In genomic region chr14:45434220-45434619, GRCm38 (mm10) we compare ENCODE assay signal across 15 mouse cellular contexts. TPM values are rescaled to one million over a fixed set of nuclear protein-coding genes. Genes with fewer than 3 reads are reported as not detected.
A peak's percentile ranks its signal among the peaks of the same experiment; 100 is the strongest.
DNase-seq lines count a peak whose midpoint lies in the region; ATAC-seq and TF ChIP-seq lines count a peak whose summit lies in the region.
"Had no signal": no experiment of that assay in that cellular context is flagged by ENCODE, and none has a peak within 500 bp of the region (broad histone marks: within the 10 kb centered on the region; RNA-seq: fewer than 3 reads in every experiment).

No protein-coding gene starts in this region.

- no peak for ATAC-seq in intestine, postnatal 0 days
- no peak for ATAC-seq in intestine, embryonic 16.5 days
- ATAC-seq in lung, postnatal 0 days = no peak
- ATAC-seq in stomach, postnatal 0 days (ENCODE audit: low FRiP score, low TSS enrichment) = no peak
- no peak for ATAC-seq in activated CD4-positive, CD25-positive, alpha-beta regulatory T cell, adult 4 months

- no peak overlapping the region for H3K4me3 ChIP-seq in intestine, postnatal 0 days (ENCODE audit: low read depth, low read length)
- no peak overlapping the region for H3K4me3 ChIP-seq in intestine, embryonic 16.5 days (ENCODE audit: low read length)
- no peak overlapping the region for H3K4me3 ChIP-seq in lung, postnatal 0 days (ENCODE audit: low read depth, low read length)
- no peak overlapping the region for H3K4me3 ChIP-seq in MEL (ENCODE audit: control insufficient read depth in 1 of 2, insufficient read depth in 1 of 2, low read depth in 2 of 2, low read length in 2 of 2)
- H3K4me3 ChIP-seq in stomach, postnatal 0 days (ENCODE audit: low read depth, low read length) = no peak overlapping the region
- H3K4me3 ChIP-seq: embryonic facial prominence, embryonic 13.5 days; forebrain, embryonic 12.5 days; hindbrain, embryonic 12.5 days; limb, embryonic 13.5 days had no signal

- peaks cover 4% of the 10 kb centered on the region for H3K9me3 ChIP-seq in intestine, postnatal 0 days (ENCODE audit: control insufficient read depth)
- 0 out of 2 replicates have a peak, but pooled peaks cover 8% of the 10 kb centered on the region for H3K9me3 ChIP-seq in intestine, embryonic 16.5 days (ENCODE audit: control insufficient read depth, low read length)
- no peaks in the 10 kb centered on the region for H3K9me3 ChIP-seq in lung, postnatal 0 days (ENCODE audit: low read length)
- H3K9me3 ChIP-seq in MEL (replicated peaks; ENCODE audit: insufficient read depth, low read length) = no peaks in the 10 kb centered on the region
- peaks cover 3% of the 10 kb centered on the region; the same call in 1 of the 2 replicates for H3K9me3 ChIP-seq in stomach, postnatal 0 days (ENCODE audit: control insufficient read depth, low read length)

- no peak overlapping the region for H3K4me2 ChIP-seq in intestine, postnatal 0 days (replicated peaks; ENCODE audit: low read depth)
- H3K4me2 ChIP-seq in intestine, embryonic 16.5 days (ENCODE audit: low read depth, low read length) = no peak overlapping the region
- H3K4me2 ChIP-seq in lung, postnatal 0 days (replicated peaks; ENCODE audit: low read depth, low read length) = no peak overlapping the region
- no peak overlapping the region for H3K4me2 ChIP-seq in stomach, postnatal 0 days (replicated peaks; ENCODE audit: low read depth)
- H3K4me2 ChIP-seq: embryonic facial prominence, embryonic 13.5 days; forebrain, embryonic 12.5 days; heart, embryonic 11.5 days; hindbrain, embryonic 12.5 days; limb, embryonic 13.5 days had no signal

- 76% methylated on average over 6 of the region's 6 CpGs for WGBS in intestine, postnatal 0 days
- WGBS in intestine, embryonic 16.5 days = 74% methylated on average over 6 of the region's 6 CpGs
- WGBS in lung, postnatal 0 days = 76% methylated on average over 6 of the region's 6 CpGs
- 70% methylated on average over 6 of the region's 6 CpGs for WGBS in stomach, postnatal 0 days

- no peak for DNase-seq in lung, postnatal 0 days (ENCODE audit: low spot score)
- no peak for DNase-seq in lung, postnatal 4 days
- DNase-seq in MEL (ENCODE audit: low read depth, low spot score) = peak; percentile 17
- DNase-seq in stomach, postnatal 0 days (ENCODE audit: low spot score) = no peak
- DNase-seq: adrenal gland, adult 8-10 months; cerebellum, postnatal 14 days; right cerebral cortex, postnatal 14 days had no signal

- no peak for TF ChIP-seq EP300 in lung, postnatal 0 days (IDR thresholded peaks at IDR 0.05)
- no peak for TF ChIP-seq EP300 in MEL (IDR thresholded peaks at IDR 0.05; ENCODE audit: low read depth in 1 of 2, low read length in 2 of 2)
- TF ChIP-seq EP300 in stomach, postnatal 0 days (optimal IDR thresholded peaks at IDR 0.05) = no peak

- no peaks in the 10 kb centered on the region for H3K27me3 ChIP-seq in intestine, postnatal 0 days (replicated peaks; ENCODE audit: control insufficient read depth, insufficient read depth, low read length)
- H3K27me3 ChIP-seq in intestine, embryonic 16.5 days (replicated peaks; ENCODE audit: control insufficient read depth, insufficient read depth, low read length) = no peaks in the 10 kb centered on the region
- no peaks in the 10 kb centered on the region for H3K27me3 ChIP-seq in lung, postnatal 0 days (replicated peaks; ENCODE audit: insufficient read depth, low read length)
- no peaks in the 10 kb centered on the region for H3K27me3 ChIP-seq in MEL (ENCODE audit: control insufficient read depth in 1 of 2, insufficient read depth in 2 of 2, low read length in 2 of 2)
- no peaks in the 10 kb centered on the region for H3K27me3 ChIP-seq in stomach, postnatal 0 days (ENCODE audit: control insufficient read depth, insufficient read depth, low read length)
- H3K27me3 ChIP-seq: embryonic facial prominence, embryonic 13.5 days; forebrain, embryonic 12.5 days; hindbrain, embryonic 12.5 days; limb, embryonic 13.5 days had no signal

- H3K79me2 ChIP-seq in MEL (ENCODE audit: control insufficient read depth, insufficient read depth, low read length, poor library complexity) = no peaks in the 10 kb centered on the region

- no peak overlapping the region for H3K27ac ChIP-seq in intestine, postnatal 0 days (ENCODE audit: low read depth, low read length)
- H3K27ac ChIP-seq in intestine, embryonic 16.5 days (ENCODE audit: low read length) = no peak overlapping the region
- H3K27ac ChIP-seq in lung, postnatal 0 days (ENCODE audit: low read length) = no peak overlapping the region
- no peak overlapping the region for H3K27ac ChIP-seq in MEL (ENCODE audit: control insufficient read depth, low read depth, low read length)
- no peak overlapping the region for H3K27ac ChIP-seq in stomach, postnatal 0 days (replicated peaks)
- H3K27ac ChIP-seq: embryonic facial prominence, embryonic 13.5 days; forebrain, embryonic 12.5 days; hindbrain, embryonic 12.5 days; limb, embryonic 13.5 days had no signal

- H3K36me3 ChIP-seq in intestine, postnatal 0 days (ENCODE audit: control insufficient read depth, insufficient read depth) = no peaks in the 10 kb centered on the region
- H3K36me3 ChIP-seq in intestine, embryonic 16.5 days (ENCODE audit: control insufficient read depth, insufficient read depth, low read length) = no peaks in the 10 kb centered on the region; the same call in 1 of the 2 replicates
- H3K36me3 ChIP-seq in lung, postnatal 0 days (ENCODE audit: insufficient read depth, low read length) = no peaks in the 10 kb centered on the region
- H3K36me3 ChIP-seq in MEL (ENCODE audit: control insufficient read depth in 1 of 2, insufficient read depth in 2 of 2, low read length in 2 of 2) = no peaks in the 10 kb centered on the region
- no peaks in the 10 kb centered on the region for H3K36me3 ChIP-seq in stomach, postnatal 0 days (ENCODE audit: control insufficient read depth, insufficient read depth, low read length)
- H3K36me3 ChIP-seq: embryonic facial prominence, embryonic 13.5 days; forebrain, embryonic 12.5 days; hindbrain, embryonic 12.5 days; limb, embryonic 13.5 days had no signal

- TF ChIP-seq RAD21 in MEL (IDR thresholded peaks at IDR 0.05; ENCODE audit: low read depth, low read length) = peak; percentile 36

- TF ChIP-seq POLR2A in MEL (IDR thresholded peaks at IDR 0.05; ENCODE audit: control insufficient read depth in 1 of 2, insufficient read depth in 1 of 2, low read depth in 1 of 2, low read length in 2 of 2, poor library complexity in 1 of 2) = no peak

- no peak overlapping the region for H3K9ac ChIP-seq in intestine, postnatal 0 days (ENCODE audit: low read depth, low read length)
- no peak overlapping the region for H3K9ac ChIP-seq in intestine, embryonic 16.5 days (ENCODE audit: low read depth, low read length)
- no peak overlapping the region for H3K9ac ChIP-seq in lung, postnatal 0 days (replicated peaks; ENCODE audit: low read depth)
- H3K9ac ChIP-seq in MEL (ENCODE audit: control insufficient read depth, low read depth, low read length, poor library complexity, severe bottlenecking) = no peak overlapping the region
- no peak overlapping the region for H3K9ac ChIP-seq in stomach, postnatal 0 days (ENCODE audit: low read length)
- H3K9ac ChIP-seq: embryonic facial prominence, embryonic 13.5 days; forebrain, embryonic 12.5 days; hindbrain, embryonic 12.5 days; limb, embryonic 13.5 days had no signal

- TF ChIP-seq CTCF in intestine, postnatal 0 days (IDR thresholded peaks at IDR 0.05; ENCODE audit: low read depth) = peak; percentile 69
- peak; percentile 61 for TF ChIP-seq CTCF in lung, postnatal 0 days (IDR thresholded peaks at IDR 0.05)
- TF ChIP-seq CTCF in MEL (IDR thresholded peaks at IDR 0.05 in 2 of 3, conservative IDR thresholded peaks at IDR 0.05 in 1 of 3; ENCODE audit: control insufficient read depth in 1 of 3, insufficient read depth in 1 of 3, low read depth in 2 of 3, low read length in 3 of 3, poor library complexity in 1 of 3, severe bottlenecking in 1 of 3) = peak; percentile 46 to 56 (median 54)
- TF ChIP-seq CTCF in stomach, postnatal 0 days (IDR thresholded peaks at IDR 0.05; ENCODE audit: low read depth) = peak; percentile 63

- H3K4me1 ChIP-seq in intestine, postnatal 0 days (replicated peaks; ENCODE audit: control insufficient read depth, insufficient read depth, low read length) = no peaks in the 10 kb centered on the region
- no peaks in the 10 kb centered on the region for H3K4me1 ChIP-seq in intestine, embryonic 16.5 days (ENCODE audit: control insufficient read depth, insufficient read depth, low read length)
- H3K4me1 ChIP-seq in lung, postnatal 0 days (ENCODE audit: insufficient read depth, low read depth, low read length) = no peaks in the 10 kb centered on the region
- H3K4me1 ChIP-seq in MEL (ENCODE audit: control insufficient read depth in 1 of 2, insufficient read depth in 2 of 2, low read length in 2 of 2) = no peaks in the 10 kb centered on the region
- no peaks in the 10 kb centered on the region for H3K4me1 ChIP-seq in stomach, postnatal 0 days (replicated peaks; ENCODE audit: control insufficient read depth, insufficient read depth)
- H3K4me1 ChIP-seq: forebrain, embryonic 12.5 days; hindbrain, embryonic 12.5 days had no signal

TF ChIP-seq in MEL, 35 proteins besides CTCF, POLR2A, EP300 and RAD21:
- TF ChIP-seq SMC3 (IDR thresholded peaks at IDR 0.05; ENCODE audit: low read depth, low read length) = peak; percentile 22; the same call in 1 of the 2 replicates
- TF ChIP-seq CHD1 (IDR thresholded peaks at IDR 0.05; ENCODE audit: low read depth, low read length) = no peak

RNA-seq across cellular contexts. Expression of gene Gnpnat1, which starts 29.5 kb away (rescaled TPM):
- 37.8 and 40.9 TPM in 2 replicates for polyA plus RNA-seq in intestine, postnatal 0 days (2015; fragmentation: Nextera tagmentation; extraction: Ambion mirVana)
- 68.4 and 72.1 TPM in 2 replicates for polyA plus RNA-seq in intestine, embryonic 16.5 days (2015; fragmentation: Nextera tagmentation; extraction: Ambion mirVana)
- polyA plus RNA-seq in lung, postnatal 0 days (2015; fragmentation: Nextera tagmentation; extraction: Ambion mirVana) = 32.2 and 33.9 TPM in 2 replicates
- 22.1 and 24.8 TPM in 2 replicates for total RNA-seq in MEL (2012; rRNA removed)
- 10 to 100 TPM in 1 of 2 experiments, not detected in 1; 26.8 TPM for polyA plus RNA-seq in MEL (2012; ENCODE audit: insufficient read depth in 1 of 2, insufficient read length in 2 of 2, low read depth in 1 of 2, low replicate concordance in 2 of 2, missing spikeins in 1 of 2)
- polyA plus RNA-seq in stomach, postnatal 0 days (2015; fragmentation: Nextera tagmentation; extraction: Ambion mirVana) = 44.3 and 45.3 TPM in 2 replicates
- polyA plus RNA-seq in activated CD4-positive, CD25-positive, alpha-beta regulatory T cell, adult 4 months (2017; shearing (Covaris generic)) = 10 to 100 TPM; 57.6 to 71.0 TPM
